Mouse (Mus musculus) cerebellum, adult 2 months (tissue): ENCODE data around the gene Stat4.

Experiments
- CTCF ChIP-seq: fragments of 200-500 bp; IDR thresholded peaks from 2 replicates; pipeline ENCODE4 v1.5.1; 2011; ENCODE audit warnings: low read depth, mild to moderate bottlenecking, control low read depth, low read length, moderate library complexity, borderline replicate concordance; ENCODE audit not compliant: insufficient read depth
- POLR2A ChIP-seq: fragments of 200-500 bp; IDR thresholded peaks from 2 replicates; pipeline ENCODE4 v1.6.1; 2011; ENCODE audit warnings: low read length, control low read depth, borderline replicate concordance; ENCODE audit not compliant: insufficient read depth

DNA sequence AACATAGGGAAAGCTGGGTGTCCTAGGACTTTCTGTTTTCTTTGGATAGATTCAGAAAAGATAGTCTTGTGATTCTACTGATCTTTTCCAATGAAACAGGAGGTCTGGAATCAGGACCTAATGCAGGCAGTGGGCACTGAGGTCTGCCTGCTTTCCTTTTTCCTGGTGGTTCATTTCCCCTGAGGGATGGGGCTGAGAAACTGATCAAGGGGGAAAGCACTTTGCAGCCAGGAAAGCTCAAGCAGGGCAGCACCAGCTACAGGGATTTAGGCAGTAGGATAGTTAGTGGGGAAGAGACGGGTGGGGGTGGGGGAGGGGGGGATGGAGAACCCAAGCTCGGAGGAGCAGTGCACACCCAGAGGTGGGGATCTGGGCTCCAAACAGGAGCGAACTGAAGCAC is 166.0 kb downstream of the Stat4 start:
- TF ChIP-seq CTCF (no peak), POLR2A (no peak)
